Mouse (Mus musculus) frontal cortex, adult 2 months (tissue): Measurements from ENCODE around the gene Rnf212. TPM values are rescaled to one million over a fixed set of nuclear protein-coding genes. Genes with fewer than 3 reads are reported as not detected.
"Not testable (repeated sequence)": the region's sequence is repeated elsewhere in the genome, so short reads cannot be mapped to it uniquely, and the experiment has no call there.

Experiments
- DNase-seq, 2 experiments: peaks; one replicate each; pipeline ENCODE4 v3.0.0; 2022; ENCODE audit warnings: low spot score in 1 of 2; ENCODE audit errors: extremely low spot score in 1 of 2
- polyA plus RNA-seq: library from polyadenylated mRNA; depleted of rRNA; stranded (reverse); fragments of >200 nt; gene quantifications from 2 replicates; pipeline ENCODE4 v1.2.3, GENCODE M21; 2012; rRNA removed

Rnf212 gene
- not detected in 2 replicates for polyA plus RNA-seq

- DNase-seq, result no peak
These were observed at the start of gene Rnf212 for GRCm38 (mm10) chr5:108774630-108775306. Rnf212 (minus strand) TSS chr5:108774982.

GRCm38 (mm10) chr5:108823276-108823675 is 48.5 kb upstream of the Rnf212 start:
- DNase-seq, result no peak

- not testable (repeated sequence) for DNase-seq
These were observed 34.0 kb upstream of the Rnf212 start, which contains the start of gene Vmn2r8 for GRCm38 (mm10) chr5:108808750-108809149. Vmn2r8 (minus strand) TSS chr5:108808850.

GRCm38 (mm10) chr5:108803646-108804045 is 28.9 kb upstream of the Rnf212 start:
- no peak for DNase-seq

- not testable (repeated sequence) for DNase-seq
These were observed 20.5 kb upstream of the Rnf212 start, which contains the start of gene Tmed11 for GRCm38 (mm10) chr5:108795263-108795662. Tmed11 (minus strand) TSS chr5:108795363.

GRCm38 (mm10) chr5:108790385-108790784 is 15.6 kb upstream of the Rnf212 start:
- DNase-seq, result peak in 1 of 2 experiments; percentile 2

GRCm38 (mm10) chr5:108760002-108760401 is 14.8 kb downstream of the Rnf212 start:
- no peak for DNase-seq

- peak; percentile 5 to 65 for DNase-seq
These were observed 16.4 kb downstream of the Rnf212 start for GRCm38 (mm10) chr5:108758396-108758795.

- not testable (repeated sequence) for DNase-seq
These were observed 23.5 kb downstream of the Rnf212 start for GRCm38 (mm10) chr5:108751258-108751657.

- DNase-seq, result no peak
These were observed 24.2 kb downstream of the Rnf212 start for GRCm38 (mm10) chr5:108750328-108751210.

- no peak for DNase-seq
These were observed 30.2 kb downstream of the Rnf212 start for GRCm38 (mm10) chr5:108744629-108745028.

GRCm38 (mm10) chr5:108743856-108744255 is 30.9 kb downstream of the Rnf212 start:
- DNase-seq, result no peak

- DNase-seq, result no peak
These were observed 32.2 kb downstream of the Rnf212 start for GRCm38 (mm10) chr5:108742596-108742995.

GRCm38 (mm10) chr5:108741844-108742243 is 32.9 kb downstream of the Rnf212 start:
- no peak for DNase-seq

- no peak for DNase-seq
These were observed 47.4 kb downstream of the Rnf212 start for GRCm38 (mm10) chr5:108727425-108727824.

- DNase-seq, result peak; percentile 48 to 87
These were observed 48.1 kb downstream of the Rnf212 start for GRCm38 (mm10) chr5:108726557-108727248.

- no peak for DNase-seq
These were observed 50.8 kb downstream of the Rnf212 start for GRCm38 (mm10) chr5:108724006-108724405.

- DNase-seq, result no peak
These were observed 55.0 kb downstream of the Rnf212 start for GRCm38 (mm10) chr5:108719761-108720160.

GRCm38 (mm10) chr5:108718051-108718450 is 56.7 kb downstream of the Rnf212 start:
- no peak for DNase-seq

- DNase-seq, result no peak
These were observed 58.8 kb downstream of the Rnf212 start for GRCm38 (mm10) chr5:108715974-108716373.

GRCm38 (mm10) chr5:108714149-108714548 is 60.6 kb downstream of the Rnf212 start:
- peak in 1 of 2 experiments; percentile 36 for DNase-seq
